Mouse (Mus musculus) hindbrain, embryonic 13.5 days (tissue): ENCODE measurements around the gene Rgs16. TPM values are rescaled to one million over a fixed set of nuclear protein-coding genes. Genes with fewer than 3 reads are reported as not detected.

Experiments
- ATAC-seq: fragments of 200-750 bp; cut with Nextera tagmentation; 2 replicates; pipeline ENCODE4 v1.8.0; 2017; ENCODE audit warnings: moderate TSS enrichment; ENCODE audit not compliant: low FRiP score
- H3K27ac ChIP-seq: fragments of 300-500 bp; sonication (generic); 2 replicates; pipeline ENCODE4 v1.5.1; 2015; ENCODE audit warnings: inconsistent platforms, mild to moderate bottlenecking, moderate library complexity
- H3K27me3 ChIP-seq: fragments of 300-500 bp; sonication (generic); 2 replicates; pipeline ENCODE4 v1.6.1; 2015; ENCODE audit warnings: mild to moderate bottlenecking, inconsistent platforms
- H3K36me3 ChIP-seq: fragments of 300-500 bp; sonication (generic); 2 replicates; pipeline ENCODE4 v1.6.1; 2015; ENCODE audit warnings: mild to moderate bottlenecking, inconsistent platforms
- H3K4me1 ChIP-seq: fragments of 300-500 bp; sonication (generic); replicated peaks from 2 replicates; pipeline ENCODE4 v1.6.1; 2015; ENCODE audit warnings: inconsistent platforms
- H3K4me2 ChIP-seq: fragments of 300-500 bp; sonication (generic); 2 replicates; pipeline ENCODE4 v1.6.1; 2015; ENCODE audit warnings: inconsistent platforms, mild to moderate bottlenecking, moderate library complexity
- H3K4me3 ChIP-seq: fragments of 300-500 bp; sonication (generic); 2 replicates; pipeline ENCODE4 v1.5.1; 2015; ENCODE audit warnings: mild to moderate bottlenecking, inconsistent platforms
- H3K9ac ChIP-seq: fragments of 300-500 bp; sonication (generic); 2 replicates; pipeline ENCODE4 v1.6.1; 2015; ENCODE audit warnings: mild to moderate bottlenecking, inconsistent platforms
- H3K9me3 ChIP-seq: fragments of 300-500 bp; sonication (generic); 2 replicates; pipeline ENCODE4 v1.6.1; 2016; ENCODE audit warnings: inconsistent platforms
- WGBS: fragments of 180-500 bp; shearing (Covaris S2); methylation state at CpG from one replicate; pipeline ENCODE4 v1.1.7; 2015; 5-methylcytosine and 5-hydroxymethylcytosine counted together
- polyA plus RNA-seq: library from polyadenylated mRNA; unstranded; fragments of >200 nt; fragmentation: Nextera tagmentation; extraction: Ambion mirVana; gene quantifications from 2 replicates; pipeline ENCODE4 v1.2.1, GENCODE M21; 2015

Gene Rgs16
- polyA plus RNA-seq, 1 experiment from 2014 or later = 26.0 TPM

DNA sequence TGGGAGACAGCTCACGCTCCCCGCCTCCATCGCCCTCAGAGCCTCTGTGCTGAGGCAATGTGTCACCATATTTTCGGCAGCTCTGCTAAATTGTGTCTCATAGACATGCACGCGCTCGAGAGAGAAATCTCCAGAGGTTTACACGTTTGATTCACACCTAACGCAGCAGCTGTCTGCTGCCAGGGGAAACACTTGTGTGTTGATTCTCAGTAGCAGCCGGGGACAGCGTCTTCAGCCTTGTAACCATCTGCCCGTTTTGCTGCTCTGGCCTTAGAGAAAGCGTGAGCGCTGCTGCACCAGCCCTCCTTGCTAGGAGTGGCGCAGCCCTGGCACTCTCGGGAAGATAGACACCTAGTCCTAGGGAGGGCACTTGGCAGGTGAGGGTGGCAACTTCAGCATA is 13.5 kb upstream of the Rgs16 start:
- H3K27me3 ChIP-seq = no peaks in the 10 kb centered on the region
- H3K4me3 ChIP-seq = no peak overlapping the region
- no peak overlapping the region for H3K4me2 ChIP-seq
- no peak overlapping the region for H3K9ac ChIP-seq
- no peaks in the 10 kb centered on the region for H3K9me3 ChIP-seq
- H3K4me1 ChIP-seq = peaks cover 10% of the 10 kb centered on the region
- ATAC-seq = no peak
- H3K36me3 ChIP-seq = no peaks in the 10 kb centered on the region
- 77% methylated on average over 16 of the region's 16 CpGs for WGBS
- H3K27ac ChIP-seq = no peak overlapping the region

DNA sequence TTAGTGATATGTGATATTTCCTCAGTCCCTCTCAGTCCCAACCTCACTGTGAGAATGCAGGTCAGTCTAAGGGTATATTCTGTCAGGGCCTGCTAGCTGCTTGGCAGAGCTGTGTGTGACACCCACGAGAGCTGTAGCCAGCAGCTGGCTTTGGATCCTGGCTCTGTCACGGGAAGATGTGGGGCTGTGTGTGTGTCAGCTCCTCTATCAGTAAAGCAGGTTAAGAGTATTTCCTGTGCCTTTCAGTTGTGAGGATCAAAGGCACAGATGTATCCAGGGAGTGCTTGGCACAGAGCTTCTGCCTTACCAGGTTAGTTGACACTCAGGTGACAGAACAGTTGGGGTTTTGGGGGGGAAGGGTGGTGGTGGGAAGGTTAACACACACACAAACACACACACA is 10.3 kb upstream of the Rgs16 start:
- Histone ChIP-seq H3K9me3 (no peaks in the 10 kb centered on the region), H3K4me3 (no peak overlapping the region), H3K4me2 (no peak overlapping the region), H3K27me3 (no peaks in the 10 kb centered on the region), H3K27ac (no peak overlapping the region), H3K9ac (no peak overlapping the region), H3K4me1 (peaks cover 32% of the 10 kb centered on the region), H3K36me3 (no peaks in the 10 kb centered on the region)
- 76% methylated on average over 2 of the region's 2 CpGs for WGBS
- no peak for ATAC-seq

DNA sequence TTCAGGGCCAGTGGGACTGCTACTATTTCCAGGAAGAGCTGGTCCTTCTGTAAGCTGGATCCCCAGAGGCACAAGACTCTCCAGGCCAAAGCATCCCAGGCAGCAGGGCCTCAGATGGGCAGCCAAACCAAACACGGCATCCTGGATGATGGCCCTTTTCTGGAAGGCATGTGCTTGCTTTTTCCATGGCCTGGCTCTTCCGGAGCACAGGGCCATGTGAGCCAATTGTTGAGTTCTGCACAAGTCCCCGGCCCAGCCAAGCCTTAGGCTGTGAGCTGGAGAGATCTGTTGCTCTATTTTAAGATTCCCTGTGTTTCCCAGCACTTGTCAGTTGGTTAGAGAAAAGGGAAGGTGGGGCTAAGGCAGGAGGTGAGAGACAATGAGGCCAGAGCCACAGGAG is 9.5 kb upstream of the Rgs16 start:
- no peak overlapping the region for H3K9ac ChIP-seq
- H3K36me3 ChIP-seq = no peaks in the 10 kb centered on the region
- H3K4me3 ChIP-seq = no peak overlapping the region
- H3K4me1 ChIP-seq = peaks cover 32% of the 10 kb centered on the region
- H3K27ac ChIP-seq = peak overlapping the region; percentile 62
- H3K9me3 ChIP-seq = no peaks in the 10 kb centered on the region
- no peak for ATAC-seq
- 57% methylated on average over 3 of the region's 3 CpGs for WGBS
- no peaks in the 10 kb centered on the region for H3K27me3 ChIP-seq
- H3K4me2 ChIP-seq = no peak overlapping the region

DNA sequence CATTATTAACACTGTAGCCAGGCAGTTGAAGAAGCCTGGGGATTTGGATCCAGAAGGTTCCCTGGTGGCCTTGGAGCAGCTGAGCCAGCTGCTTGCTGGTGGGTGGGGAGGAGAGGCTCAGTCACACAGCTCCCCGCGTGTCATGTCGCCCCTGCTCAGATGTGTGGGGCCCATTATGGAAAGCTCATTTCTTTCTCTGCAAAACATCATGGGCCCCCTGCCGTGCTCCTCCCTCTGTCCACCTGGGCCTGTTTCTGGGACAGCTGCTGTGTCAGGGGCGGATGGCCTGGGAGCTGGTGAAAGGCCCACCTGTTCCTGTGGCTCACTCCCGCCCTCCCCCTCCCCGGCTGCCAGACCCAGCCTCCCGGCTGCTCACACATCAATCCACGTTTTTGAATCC is 7.0 kb upstream of the Rgs16 start:
- 27% methylated on average over 9 of the region's 9 CpGs for WGBS
- Histone ChIP-seq H3K36me3 (no peaks in the 10 kb centered on the region), H3K4me2 (no peak overlapping the region), H3K4me3 (no peak overlapping the region), H3K27ac (no peak overlapping the region), H3K27me3 (peaks cover under 1% of the 10 kb centered on the region; the same call in 1 of the 2 replicates), H3K9ac (no peak overlapping the region), H3K9me3 (no peaks in the 10 kb centered on the region), H3K4me1 (peaks cover 48% of the 10 kb centered on the region)
- peak; percentile 52 for ATAC-seq

DNA sequence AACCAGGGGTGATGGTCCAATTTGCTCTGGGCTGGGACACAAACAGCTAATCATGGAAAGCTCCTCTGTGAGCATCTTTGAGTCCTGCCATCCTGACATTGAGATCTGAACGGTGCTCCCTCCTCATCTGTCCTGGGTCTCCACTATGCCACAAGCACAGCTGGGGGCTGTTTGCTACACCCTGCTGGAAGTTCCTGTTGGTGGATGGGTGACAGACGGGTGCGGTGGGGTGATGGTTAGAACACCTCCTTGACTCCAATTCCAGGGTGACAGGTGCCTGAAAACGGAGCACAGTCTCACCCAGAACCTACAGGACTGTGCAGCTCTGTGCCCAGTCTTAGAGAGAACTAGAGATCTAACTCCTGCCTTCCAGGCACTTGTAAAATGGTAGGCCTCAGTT is 5.3 kb upstream of the Rgs16 start:
- H3K4me1 ChIP-seq = peaks cover 61% of the 10 kb centered on the region

DNA sequence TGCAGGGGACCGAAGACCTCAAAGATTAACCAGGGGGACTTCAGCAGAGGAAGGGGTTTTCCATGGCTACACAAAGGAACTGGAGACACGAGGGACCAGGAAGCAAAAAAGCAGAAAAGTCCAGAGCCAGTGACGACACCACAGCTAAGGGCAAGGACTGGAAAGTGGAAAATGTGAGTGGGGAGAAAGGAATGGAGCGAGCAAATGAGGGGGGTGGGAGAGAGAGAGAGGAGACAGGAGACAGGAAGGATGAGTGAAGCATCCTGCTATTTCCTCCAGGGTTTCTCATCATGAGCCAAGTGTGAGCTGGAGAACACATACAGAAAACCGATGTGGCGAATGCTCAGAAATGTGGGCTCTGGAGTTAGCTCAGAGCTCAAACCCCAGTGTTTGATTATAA is 4.1 kb upstream of the Rgs16 start:
- Histone ChIP-seq H3K4me2 (no peak overlapping the region), H3K9me3 (no peaks in the 10 kb centered on the region), H3K36me3 (no peaks in the 10 kb centered on the region), H3K27ac (no peak overlapping the region), H3K4me1 (peaks cover 67% of the 10 kb centered on the region), H3K27me3 (peaks cover 15% of the 10 kb centered on the region; the same call in 1 of the 2 replicates), H3K9ac (no peak overlapping the region), H3K4me3 (no peak overlapping the region)
- ATAC-seq = no peak
- 76% methylated on average over 6 of the region's 6 CpGs for WGBS

More for the DNA sequence above, 5.3 kb upstream of the Rgs16 start:
- 85% methylated on average over 4 of the region's 4 CpGs for WGBS
- no peak for ATAC-seq
- Histone ChIP-seq H3K9me3 (no peaks in the 10 kb centered on the region), H3K36me3 (no peaks in the 10 kb centered on the region), H3K27ac (no peak overlapping the region), H3K4me3 (no peak overlapping the region), H3K4me2 (no peak overlapping the region), H3K27me3 (peaks cover 15% of the 10 kb centered on the region; the same call in 1 of the 2 replicates), H3K9ac (no peak overlapping the region)

DNA sequence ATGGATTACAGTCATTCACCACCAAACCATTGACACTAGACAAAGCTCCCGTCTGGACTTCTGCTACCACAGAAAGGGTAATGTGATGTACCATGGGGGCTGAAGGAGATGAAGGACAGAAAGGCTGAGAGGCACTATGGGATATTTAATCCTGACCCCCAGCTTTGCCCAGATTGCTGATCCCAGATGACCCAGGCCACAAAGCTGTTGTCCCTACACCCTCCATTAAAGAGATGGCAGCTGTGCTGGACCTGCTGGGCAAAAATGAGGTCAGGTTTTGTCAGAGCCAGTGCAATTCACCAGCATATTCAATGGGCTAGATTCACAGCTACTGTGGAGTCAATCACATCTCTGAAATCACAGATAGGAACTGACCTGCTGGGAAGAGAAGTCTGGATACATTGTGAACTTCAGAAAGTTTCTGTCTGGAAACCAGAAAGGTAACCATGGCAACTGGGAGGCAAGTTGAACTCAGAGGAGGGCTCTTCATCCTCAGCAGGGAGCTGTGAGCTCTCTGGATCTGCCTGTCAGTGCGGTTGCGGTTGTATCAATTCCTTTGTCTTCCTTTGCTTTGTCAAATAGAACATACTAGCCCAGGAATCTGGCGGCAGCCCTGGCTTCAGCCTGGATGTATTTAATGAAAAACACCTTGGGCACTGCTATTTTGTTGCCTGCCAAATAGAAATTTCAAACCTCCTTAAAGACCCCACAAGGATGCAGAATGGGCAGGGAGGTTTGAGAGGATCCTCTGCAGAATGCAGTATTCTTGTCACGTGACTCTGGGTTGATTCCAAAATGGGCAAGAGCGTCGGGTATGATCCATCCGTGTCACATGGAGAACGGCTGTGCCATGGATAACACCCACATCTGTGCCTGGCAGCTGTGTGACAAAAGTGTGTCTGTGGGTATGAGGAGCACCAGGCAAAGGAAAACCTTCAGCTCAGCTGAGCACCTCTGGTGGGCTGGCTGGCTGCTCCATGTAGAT is 2.8 kb upstream of the Rgs16 start:
- 27% methylated on average over 9 of the region's 9 CpGs for WGBS

DNA sequence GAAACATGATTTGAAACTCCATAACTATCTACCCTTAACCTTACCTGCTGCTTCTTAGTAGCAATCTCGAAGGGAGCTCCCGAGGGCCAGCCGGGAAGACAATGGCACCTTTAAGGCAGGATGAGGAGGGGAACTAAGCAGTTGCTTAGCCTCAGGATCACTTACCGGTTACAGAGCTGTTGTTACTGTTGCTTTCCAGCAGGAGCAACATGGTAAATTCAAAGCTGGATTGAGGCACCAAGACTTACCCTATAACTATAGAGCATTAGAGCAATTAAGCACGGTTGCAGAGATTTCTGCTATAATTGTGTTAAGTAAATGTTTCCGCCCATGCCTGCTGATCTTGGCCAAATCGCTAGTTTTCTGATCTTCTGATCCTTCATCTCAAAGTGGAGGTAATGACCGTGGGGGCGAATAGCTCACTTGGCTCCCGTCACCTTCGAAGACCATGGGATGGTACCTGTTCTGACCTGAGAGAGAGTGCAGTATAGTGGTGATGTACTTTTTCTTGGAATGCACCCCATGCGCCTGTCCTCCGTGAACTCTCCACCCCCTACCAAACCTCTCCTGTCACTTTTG is 623 bp upstream of the Rgs16 start:
- ATAC-seq = no peak
- H3K9me3 ChIP-seq = no peaks in the 10 kb centered on the region
- H3K4me2 ChIP-seq = peak overlapping the region; percentile 76
- peaks cover 6% of the 10 kb centered on the region for H3K36me3 ChIP-seq
- no peak overlapping the region for H3K27ac ChIP-seq
- WGBS = 20% methylated on average over 13 of the region's 13 CpGs
- H3K27me3 ChIP-seq = peaks cover 18% of the 10 kb centered on the region; the same call in 1 of the 2 replicates
- peaks cover 74% of the 10 kb centered on the region for H3K4me1 ChIP-seq
- H3K9ac ChIP-seq = peak overlapping the region; percentile 67; the same call in 1 of the 2 replicates
- H3K4me3 ChIP-seq = peak overlapping the region; percentile 49

More for the DNA sequence above, 2.8 kb upstream of the Rgs16 start:
- Histone ChIP-seq H3K27me3 (peaks cover 15% of the 10 kb centered on the region; the same call in 1 of the 2 replicates), H3K4me3 (no peak overlapping the region), H3K27ac (peak overlapping the region; percentile 10; the same call in 1 of the 2 replicates), H3K4me1 (peaks cover 68% of the 10 kb centered on the region), H3K9me3 (no peaks in the 10 kb centered on the region), H3K4me2 (peak overlapping the region; percentile 23; the same call in 1 of the 2 replicates), H3K9ac (no peak overlapping the region), H3K36me3 (no peaks in the 10 kb centered on the region)
- no peak for ATAC-seq

DNA sequence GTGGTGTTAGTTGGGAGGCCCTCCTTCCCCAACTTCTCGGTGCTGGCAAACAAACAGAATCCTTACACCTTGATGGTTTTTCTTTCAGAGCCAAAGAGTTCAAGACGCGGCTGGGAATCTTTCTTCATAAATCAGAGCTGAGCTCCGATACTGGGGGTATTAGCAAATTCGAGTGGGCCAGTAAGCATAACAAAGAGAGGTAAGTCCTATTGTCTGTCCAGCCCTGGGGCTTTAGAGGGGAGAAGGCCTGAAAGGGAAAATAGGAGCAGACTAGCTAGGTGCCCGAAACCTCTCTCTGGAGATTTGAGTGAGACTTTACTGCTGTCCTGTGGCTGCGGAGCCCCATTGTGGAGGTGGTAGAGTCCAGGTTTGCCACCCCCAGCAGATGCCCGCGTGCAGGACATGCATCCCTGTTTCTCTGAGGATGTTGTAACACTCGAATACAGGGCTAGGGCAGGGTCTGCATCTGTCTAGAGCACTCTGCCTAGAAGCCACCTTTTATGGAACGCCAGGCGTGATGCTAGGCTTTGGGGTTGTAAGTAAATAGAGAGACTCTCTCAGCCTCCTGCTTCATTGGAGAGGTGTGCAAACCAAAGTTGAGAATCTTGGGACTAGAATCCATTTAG is 739 bp downstream of the Rgs16 start:
- peaks cover 6% of the 10 kb centered on the region for H3K36me3 ChIP-seq
- H3K4me2 ChIP-seq = peak overlapping the region; percentile 76
- no peak overlapping the region for H3K27ac ChIP-seq
- H3K4me3 ChIP-seq = peak overlapping the region; percentile 49
- peak overlapping the region; percentile 67 for H3K9ac ChIP-seq
- 27% methylated on average over 12 of the region's 12 CpGs for WGBS
- H3K4me1 ChIP-seq = peaks cover 78% of the 10 kb centered on the region
- no peak for ATAC-seq
- no peaks in the 10 kb centered on the region for H3K9me3 ChIP-seq
- H3K27me3 ChIP-seq = peaks cover 18% of the 10 kb centered on the region; the same call in 1 of the 2 replicates

DNA sequence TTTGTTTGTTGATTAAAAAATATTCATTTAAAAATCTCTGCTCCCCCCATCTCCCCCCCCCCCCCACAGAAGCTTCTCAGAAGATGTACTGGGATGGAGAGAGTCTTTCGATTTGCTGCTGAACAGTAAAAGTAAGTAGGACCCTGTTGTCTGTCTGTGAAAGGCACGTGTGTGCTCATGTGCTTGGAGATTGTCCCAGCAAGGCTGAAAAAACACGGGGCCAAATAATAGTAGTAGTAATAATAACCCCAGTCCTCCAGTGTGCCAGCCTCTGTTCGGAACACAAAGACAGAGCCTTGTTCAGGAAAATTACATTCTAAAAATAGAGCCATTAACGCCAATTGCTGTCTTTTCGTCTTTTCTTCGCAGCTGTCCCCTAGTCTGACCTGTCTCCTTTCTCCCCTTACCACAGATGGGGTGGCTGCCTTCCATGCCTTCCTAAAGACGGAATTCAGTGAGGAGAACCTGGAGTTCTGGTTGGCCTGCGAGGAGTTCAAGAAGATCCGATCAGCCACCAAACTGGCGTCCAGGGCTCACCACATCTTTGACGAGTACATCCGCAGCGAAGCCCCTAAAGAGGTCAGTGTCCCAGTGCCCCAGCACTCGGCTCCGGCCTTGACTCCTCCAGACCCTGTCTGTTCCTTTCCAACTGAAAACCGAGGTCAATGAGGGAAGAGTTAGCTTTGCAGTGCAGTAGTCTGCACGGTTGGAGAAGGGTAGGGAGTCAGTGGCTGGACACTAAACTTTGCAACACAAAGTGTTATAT is 1.6 kb downstream of the Rgs16 start:
- peak overlapping the region; percentile 60 for H3K9ac ChIP-seq
- 58% methylated on average over 18 of the region's 18 CpGs for WGBS

DNA sequence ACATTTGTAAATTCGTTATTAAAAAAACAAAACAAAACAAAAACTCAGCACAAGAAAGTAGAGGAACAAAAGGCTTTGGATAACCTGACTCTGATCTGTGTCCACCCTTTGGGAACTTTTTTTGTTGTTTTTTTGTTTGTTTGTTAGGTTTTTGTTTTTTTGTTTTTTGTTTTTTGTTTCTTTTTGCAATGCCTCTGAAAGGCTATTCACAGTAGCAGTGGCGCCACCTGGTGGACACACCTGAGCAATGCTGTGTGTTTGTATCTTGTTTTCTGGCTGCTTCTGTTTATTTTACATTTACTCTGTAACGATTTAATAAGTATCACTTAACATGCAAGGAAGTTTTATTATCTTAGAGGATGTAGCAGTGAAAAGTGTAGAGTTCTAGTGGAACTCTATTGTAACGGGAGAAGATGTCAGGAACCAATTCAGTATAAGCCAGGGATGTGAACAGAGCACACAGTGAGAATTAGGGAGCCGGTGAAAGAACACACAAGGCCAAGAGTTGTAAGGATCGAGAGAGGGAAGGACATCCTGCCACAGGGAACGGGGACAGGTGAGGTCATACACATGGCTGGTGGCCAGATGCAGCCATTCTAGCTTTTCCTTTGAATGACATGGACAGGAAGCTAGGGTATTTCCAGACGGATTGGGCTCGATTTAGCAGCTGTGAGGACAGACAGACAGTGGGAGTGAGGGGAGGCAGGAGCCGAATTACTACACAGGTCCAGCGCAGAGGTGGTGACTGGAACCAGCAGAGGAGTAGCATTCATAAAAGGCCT is 2.4 kb downstream of the Rgs16 start:
- Histone ChIP-seq H3K9ac (peak overlapping the region; percentile 64), H3K36me3 (peaks cover 6% of the 10 kb centered on the region), H3K4me1 (peaks cover 75% of the 10 kb centered on the region), H3K27me3 (peaks cover 18% of the 10 kb centered on the region; the same call in 1 of the 2 replicates), H3K27ac (no peak overlapping the region), H3K4me2 (peak overlapping the region; percentile 76), H3K9me3 (no peaks in the 10 kb centered on the region), H3K4me3 (peak overlapping the region; percentile 49)
- ATAC-seq = no peak
- 66% methylated on average over 11 of the region's 11 CpGs for WGBS

More for the DNA sequence above, 1.6 kb downstream of the Rgs16 start:
- no peaks in the 10 kb centered on the region for H3K9me3 ChIP-seq
- H3K27me3 ChIP-seq = peaks cover 18% of the 10 kb centered on the region; the same call in 1 of the 2 replicates
- no peak for ATAC-seq
- H3K36me3 ChIP-seq = peaks cover 6% of the 10 kb centered on the region
- H3K4me2 ChIP-seq = peak overlapping the region; percentile 76
- H3K4me1 ChIP-seq = peaks cover 81% of the 10 kb centered on the region
- H3K27ac ChIP-seq = no peak overlapping the region; the same call in 1 of the 2 replicates
- H3K4me3 ChIP-seq = peak overlapping the region; percentile 49
